Mouse (Mus musculus) olfactory bulb, adult 2 months (tissue): ENCODE measurements around the gene Ntn4. TPM values are rescaled to one million over a fixed set of nuclear protein-coding genes. Genes with fewer than 3 reads are reported as not detected.

Experiments used
- H3K27ac ChIP-seq: fragments of 200-500 bp; 2 replicates; pipeline ENCODE4 v1.5.1; 2012; ENCODE audit warnings: low read depth, low read length; ENCODE audit not compliant: insufficient read depth
- H3K4me1 ChIP-seq: fragments of 200-500 bp; 2 replicates; pipeline ENCODE4 v1.6.1; 2012; ENCODE audit warnings: low read length; ENCODE audit not compliant: control insufficient read depth, insufficient read depth
- H3K4me3 ChIP-seq: fragments of 200-500 bp; 2 replicates; pipeline ENCODE4 v1.5.1; 2012; ENCODE audit warnings: mild to moderate bottlenecking, low read depth, low read length, moderate library complexity; ENCODE audit not compliant: insufficient read depth
- CTCF ChIP-seq: fragments of 200-500 bp; IDR thresholded peaks from 2 replicates; pipeline ENCODE4 v1.5.1; 2012; ENCODE audit warnings: low read depth, mild to moderate bottlenecking, low read length, moderate library complexity; ENCODE audit not compliant: insufficient read depth
- POLR2A ChIP-seq: fragments of 200-500 bp; IDR thresholded peaks from 2 replicates; pipeline ENCODE4 v1.6.1; 2012; ENCODE audit warnings: mild to moderate bottlenecking, low read depth, low read length, moderate library complexity; ENCODE audit not compliant: insufficient read depth
- WGBS: fragments of 180-500 bp; shearing (Covaris S2); methylation state at CpG from one replicate; pipeline ENCODE4 v1.1.7; 2018; 5-methylcytosine and 5-hydroxymethylcytosine counted together
- polyA plus RNA-seq: library from polyadenylated mRNA; stranded (reverse); fragments of >200 nt; gene quantifications from 2 replicates; pipeline ENCODE4 v1.2.4, GENCODE M21; 2012; ENCODE audit warnings: low replicate concordance; ENCODE audit not compliant: missing spikeins, insufficient read depth, insufficient read length

Gene Ntn4
- polyA plus RNA-seq, 1 experiment, result not detected

DNA sequence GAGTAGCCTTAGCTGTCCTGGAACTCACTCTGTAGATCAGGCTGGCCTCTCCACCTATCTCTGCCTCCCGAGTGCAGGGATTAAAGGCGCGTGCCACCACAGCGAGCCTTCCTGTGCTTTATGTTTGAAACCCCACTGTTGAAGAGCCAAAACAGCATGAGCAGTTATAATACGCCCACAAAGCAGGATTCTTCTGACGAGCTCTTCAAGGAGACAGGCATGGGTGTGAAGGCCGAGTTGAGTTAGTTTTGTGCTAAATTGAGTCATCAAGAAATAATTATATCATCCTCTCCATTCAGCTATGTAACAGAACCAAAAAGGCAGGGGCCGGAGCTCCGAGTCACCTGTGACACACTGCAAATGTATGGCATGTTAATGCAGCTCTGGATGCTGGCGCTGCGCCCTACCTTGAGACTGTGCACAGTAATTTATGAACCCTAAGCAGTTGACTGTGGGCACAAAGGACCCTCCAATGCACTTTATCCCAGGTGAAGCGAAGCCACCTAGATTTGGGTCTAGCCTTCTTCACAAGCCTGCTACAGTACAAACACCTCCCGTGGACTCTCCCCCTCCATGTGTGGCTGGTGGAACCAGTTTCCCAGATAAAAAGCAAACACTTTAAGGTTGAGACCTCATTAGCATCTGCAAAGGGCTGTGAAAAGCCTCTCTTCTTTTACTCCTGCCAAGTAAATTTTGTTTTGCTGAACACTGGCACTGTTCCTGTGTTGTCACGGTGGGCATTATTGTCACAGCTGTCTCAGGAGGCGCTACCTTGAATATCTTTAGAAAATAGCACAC lies 142.9 kb downstream of the Ntn4 start:
- TF ChIP-seq POLR2A (no peak), CTCF (no peak)
- no peak overlapping the region for H3K4me3 ChIP-seq
- 53% methylated on average over 15 of the region's 15 CpGs for WGBS

More for the DNA sequence above, 142.9 kb downstream of the Ntn4 start:
- Histone ChIP-seq H3K27ac (no peak overlapping the region), H3K4me1 (peaks cover 3% of the 10 kb centered on the region; the same call in 1 of the 2 replicates)

Other genes with a start within 250 kb of the Ntn4 start
- gene Lta4h, start 187.3 kb upstream of the Ntn4 start, polyA plus RNA-seq, result not detected in 2 replicates
- gene Hal, start 151.9 kb upstream of the Ntn4 start, polyA plus RNA-seq, result not detected in 2 replicates
- not detected in 2 replicates for gene Amdhd1, start 100.6 kb upstream of the Ntn4 start, polyA plus RNA-seq
- not detected in 2 replicates for gene Ccdc38, start 100.0 kb upstream of the Ntn4 start, polyA plus RNA-seq
- not detected in 2 replicates for gene Snrpf, start 51.0 kb upstream of the Ntn4 start, polyA plus RNA-seq
- not detected in 2 replicates for gene Usp44, start 190.9 kb downstream of the Ntn4 start, polyA plus RNA-seq